Comparison of ENCODE assay signal across 8 mouse cellular contexts in genomic region chr6:115601715-115602523, GRCm38 (mm10). TPM values are rescaled to one million over a fixed set of nuclear protein-coding genes. Genes with fewer than 3 reads are reported as not detected.
DNase-seq lines count a peak whose midpoint lies in the region; ATAC-seq and TF ChIP-seq lines count a peak whose summit lies in the region.

Mkrn2 (plus strand) TSS chr6:115601902.

- H3K36me3 ChIP-seq in heart, embryonic 11.5 days (ENCODE audit: control insufficient read depth, insufficient read depth, low read length) = no peaks in the 10 kb centered on the region
- peaks cover 9% of the 10 kb centered on the region for H3K36me3 ChIP-seq in kidney, embryonic 15.5 days
- peaks cover 3% of the 10 kb centered on the region; the same call in 1 of the 2 replicates for H3K36me3 ChIP-seq in liver, embryonic 11.5 days (ENCODE audit: control insufficient read depth, insufficient read depth, low read length)
- no peaks in the 10 kb centered on the region for H3K36me3 ChIP-seq in myocyte (ENCODE audit: control insufficient read depth, insufficient read depth)

- TF ChIP-seq POLR2A in brain, embryonic 14.5 days (IDR thresholded peaks at IDR 0.05; ENCODE audit: borderline replicate concordance, extremely low read depth, insufficient read depth, insufficient read length, poor library complexity, severe bottlenecking) = no peak
- peak; percentile 84 for TF ChIP-seq POLR2A in myocyte (IDR thresholded peaks at IDR 0.05; ENCODE audit: insufficient read length, low read depth)

- peak within 1 kb of the TSS; percentile 94 for H3K4me3 ChIP-seq in heart, embryonic 11.5 days (ENCODE audit: low read depth, low read length)
- H3K4me3 ChIP-seq in kidney, embryonic 15.5 days (replicated peaks) = peak within 1 kb of the TSS; percentile 96
- H3K4me3 ChIP-seq in liver, embryonic 11.5 days (ENCODE audit: low read depth, low read length) = peak within 1 kb of the TSS; percentile 74
- H3K4me3 ChIP-seq in myocyte = peak within 1 kb of the TSS; percentile 54

- WGBS in heart, embryonic 11.5 days (ENCODE audit: insufficient replicate concordance) = under 1% methylated on average over 60 of the region's 61 CpGs
- under 1% methylated on average over 58 of the region's 61 CpGs for WGBS in kidney, embryonic 15.5 days
- under 1% methylated on average over 53 of the region's 61 CpGs for WGBS in liver, embryonic 11.5 days

- no peak within 1 kb of the TSS for H3ac ChIP-seq in myocyte (ENCODE audit: control insufficient read depth, insufficient read length)

- H3K27me3 ChIP-seq in heart, embryonic 11.5 days (ENCODE audit: control insufficient read depth, insufficient read depth, low read length) = no peaks in the 10 kb centered on the region
- H3K27me3 ChIP-seq in kidney, embryonic 15.5 days = no peaks in the 10 kb centered on the region
- no peaks in the 10 kb centered on the region for H3K27me3 ChIP-seq in liver, embryonic 11.5 days (replicated peaks; ENCODE audit: control insufficient read depth, insufficient read depth, low read length)
- H3K27me3 ChIP-seq in myocyte (ENCODE audit: control insufficient read depth, insufficient read depth, insufficient read length) = no peaks in the 10 kb centered on the region

- peak; percentile 92 for DNase-seq in CD4-positive, CD25-positive, alpha-beta regulatory T cell, adult 2 months (ENCODE audit: low read depth, low spot score)
- DNase-seq in brain, embryonic 14.5 days (ENCODE audit: low read depth) = peak; percentile 94
- peak; percentile 90 for DNase-seq in liver, embryonic 11.5 days (ENCODE audit: low spot score)
- DNase-seq in spleen, postnatal 4 days (ENCODE audit: low spot score in 2 of 2) = peak; percentile 86 to 96

- no peak for TF ChIP-seq CTCF in brain, embryonic 14.5 days (IDR thresholded peaks at IDR 0.05; ENCODE audit: borderline replicate concordance, extremely low read depth, insufficient read depth, insufficient read length)

- H3K9me3 ChIP-seq in heart, embryonic 11.5 days (replicated peaks; ENCODE audit: control insufficient read depth, low read length) = no peaks in the 10 kb centered on the region
- H3K9me3 ChIP-seq in kidney, embryonic 15.5 days (replicated peaks) = no peaks in the 10 kb centered on the region
- H3K9me3 ChIP-seq in liver, embryonic 11.5 days (ENCODE audit: control insufficient read depth, low read length) = no peaks in the 10 kb centered on the region

- peaks cover 8% of the 10 kb centered on the region for H3K79me2 ChIP-seq in myocyte (ENCODE audit: control insufficient read depth, insufficient read depth)

- H3K27ac ChIP-seq in heart, embryonic 11.5 days (ENCODE audit: low read depth, low read length) = peak within 1 kb of the TSS; percentile 59
- peak within 1 kb of the TSS; percentile 86 for H3K27ac ChIP-seq in kidney, embryonic 15.5 days
- peak within 1 kb of the TSS; percentile 62 for H3K27ac ChIP-seq in liver, embryonic 11.5 days (ENCODE audit: low read depth, low read length)

- ATAC-seq in erythroblast, adult 5-6 weeks (replicated peaks; ENCODE audit: low FRiP score, poor library complexity, severe bottlenecking) = peak; percentile 83
- ATAC-seq in heart, embryonic 11.5 days (replicated peaks; ENCODE audit: insufficient number of reproducible peaks, low FRiP score, low TSS enrichment) = peak; percentile 90
- ATAC-seq in kidney, embryonic 15.5 days (replicated peaks; ENCODE audit: low FRiP score) = peak; percentile 94
- peak; percentile 94 for ATAC-seq in liver, embryonic 11.5 days (replicated peaks; ENCODE audit: low FRiP score)

- peaks cover 4% of the 10 kb centered on the region; the same call in 1 of the 2 replicates for H3K4me1 ChIP-seq in heart, embryonic 11.5 days (ENCODE audit: control insufficient read depth, insufficient read depth, low read length)
- H3K4me1 ChIP-seq in kidney, embryonic 15.5 days = peaks cover 11% of the 10 kb centered on the region
- H3K4me1 ChIP-seq in liver, embryonic 11.5 days (replicated peaks; ENCODE audit: control insufficient read depth, insufficient read depth, low read length) = peaks cover 8% of the 10 kb centered on the region

- H3K9ac ChIP-seq in heart, embryonic 11.5 days (ENCODE audit: low read depth, low read length) = peak within 1 kb of the TSS; percentile 90
- peak within 1 kb of the TSS; percentile 93 for H3K9ac ChIP-seq in kidney, embryonic 15.5 days
- peak within 1 kb of the TSS; percentile 74 for H3K9ac ChIP-seq in liver, embryonic 11.5 days (ENCODE audit: low read depth, low read length)

- peak within 1 kb of the TSS; percentile 81 for H3K4me2 ChIP-seq in heart, embryonic 11.5 days
- peak within 1 kb of the TSS; percentile 76 for H3K4me2 ChIP-seq in kidney, embryonic 15.5 days
- H3K4me2 ChIP-seq in liver, embryonic 11.5 days = peak within 1 kb of the TSS; percentile 76
- peak within 1 kb of the TSS; percentile 86 for H3K4me2 ChIP-seq in myocyte (ENCODE audit: low read depth)

TF ChIP-seq in myocyte, 11 proteins besides CTCF, POLR2A, EP300 and RAD21:
- peak; percentile 57 for TF ChIP-seq E2F4 (IDR thresholded peaks at IDR 0.05; ENCODE audit: insufficient read depth)
- no peak for TF ChIP-seq MYOD1 (IDR thresholded peaks at IDR 0.05; ENCODE audit: control insufficient read depth in 1 of 3, insufficient read length in 2 of 3, low read depth in 2 of 3)
- TF ChIP-seq POLR2AphosphoS2 (IDR thresholded peaks at IDR 0.05; ENCODE audit: insufficient read length, low read depth) = peak; percentile 83
- no peak for TF ChIP-seq MYOG (IDR thresholded peaks at IDR 0.05; ENCODE audit: control insufficient read depth in 1 of 3, insufficient read depth in 1 of 3, insufficient read length in 2 of 3, low read depth in 2 of 3)

RNA-seq across cellular contexts. Expression of gene Mkrn2, which starts in this region (rescaled TPM):
- 32.6 and 44.7 TPM in 2 replicates for polyA plus RNA-seq in brain, embryonic 14.5 days (2012; rRNA removed)
- total RNA-seq in erythroblast, adult 5-6 weeks (2015; ENCODE audit: low replicate concordance) = 0.58 and 0.84 TPM in 2 replicates
- 0.84 and 6.6 TPM in 2 replicates for total RNA-seq in erythroblast, adult 5-6 weeks (2017; ENCODE audit: low replicate concordance)
- polyA plus RNA-seq in heart, embryonic 11.5 days (2014; fragmentation: Nextera tagmentation; extraction: Ambion mirVana) = 19.1 and 24.0 TPM in 2 replicates
- polyA plus RNA-seq in kidney, embryonic 15.5 days (2015; fragmentation: Nextera tagmentation; extraction: Ambion mirVana) = 27.6 and 28.2 TPM in 2 replicates
- 21.5 and 25.1 TPM in 2 replicates for polyA plus RNA-seq in liver, embryonic 11.5 days (2014; fragmentation: Nextera tagmentation; extraction: Ambion mirVana)
- polyA plus RNA-seq in myocyte (2012; fragmentation: generic; extraction: Trizol) = 17.0 TPM

Comparison
In these comparisons a context has a peak if more than half of its experiments do, and no peak if none do; other contexts are left out.
1. Peak in every context shown above with its lines: DNase-seq, ATAC-seq, H3K4me3 ChIP-seq and H3K27ac ChIP-seq.